Mouse (Mus musculus) erythroblast, embryonic 14.5 days (primary cell): ENCODE results near the gene Kdm6b. TPM values are rescaled to one million over a fixed set of nuclear protein-coding genes. Genes with fewer than 3 reads are reported as not detected.
A peak's percentile ranks its signal among the peaks of the same experiment; 100 is the strongest.

Source experiments
- H3K27me3 ChIP-seq: 2 replicates; pipeline ENCODE4 v1.6.1; 2012; ENCODE audit warnings: inconsistent platforms; ENCODE audit not compliant: control insufficient read depth
- H3K36me3 ChIP-seq: 2 replicates; pipeline ENCODE4 v1.6.1; 2012; ENCODE audit warnings: mild to moderate bottlenecking, inconsistent platforms; ENCODE audit not compliant: control insufficient read depth
- H3K4me1 ChIP-seq: 2 replicates; pipeline ENCODE4 v1.6.1; 2012; ENCODE audit warnings: inconsistent platforms; ENCODE audit not compliant: control insufficient read depth
- H3K4me3 ChIP-seq: replicated peaks from 2 replicates; pipeline ENCODE3; 2012; ENCODE audit warnings: moderate library complexity, mild to moderate bottlenecking, inconsistent platforms
- H3K9me3 ChIP-seq: 2 replicates; pipeline ENCODE4 v1.6.1; 2012; ENCODE audit warnings: low read length, inconsistent platforms, mixed read lengths; ENCODE audit not compliant: control insufficient read depth
- GATA1 ChIP-seq: IDR thresholded peaks from 2 replicates; pipeline ENCODE4 v1.6.1; 2012; ENCODE audit warnings: low read length, inconsistent platforms, mixed read lengths
- TAL1 ChIP-seq: IDR thresholded peaks from 3 replicates; pipeline ENCODE4 v1.6.1; 2012; ENCODE audit warnings: low read length, inconsistent platforms, mixed read lengths
- polyA plus RNA-seq: library from polyadenylated mRNA; stranded (reverse); fragments of >175 nt; gene quantifications from 2 replicates; pipeline ENCODE4 v1.2.3, GENCODE M21; 2012

The Kdm6b gene
- polyA plus RNA-seq, 1 experiment, result 0.65 TPM

GRCm38 (mm10) chr11:69421131-69421977, 7.9 kb upstream of the Kdm6b start:
- TF ChIP-seq TAL1 (no peak), GATA1 (no peak)
- H3K27me3 ChIP-seq, result peaks cover 65% of the 10 kb centered on the region
- no peaks in the 10 kb centered on the region for H3K36me3 ChIP-seq
- H3K4me3 ChIP-seq, result no peak overlapping the region
- peaks cover 59% of the 10 kb centered on the region for H3K4me1 ChIP-seq
- H3K9me3 ChIP-seq, result no peaks in the 10 kb centered on the region

- Histone ChIP-seq H3K4me3 (peak overlapping the region; percentile 59), H3K9me3 (no peaks in the 10 kb centered on the region), H3K4me1 (peaks cover 55% of the 10 kb centered on the region), H3K36me3 (no peaks in the 10 kb centered on the region), H3K27me3 (peaks cover 69% of the 10 kb centered on the region)
- TF ChIP-seq GATA1 (no peak), TAL1 (no peak)
These were observed 7.1 kb upstream of the Kdm6b start for GRCm38 (mm10) chr11:69420554-69421000.

GRCm38 (mm10) chr11:69419813-69420553, 6.5 kb upstream of the Kdm6b start:
- Histone ChIP-seq H3K36me3 (no peaks in the 10 kb centered on the region), H3K9me3 (no peaks in the 10 kb centered on the region), H3K4me3 (peak overlapping the region; percentile 59), H3K27me3 (peaks cover 72% of the 10 kb centered on the region), H3K4me1 (peaks cover 59% of the 10 kb centered on the region)
- TF ChIP-seq TAL1, result no peak
- no peak for TF ChIP-seq GATA1

- Histone ChIP-seq H3K36me3 (no peaks in the 10 kb centered on the region), H3K27me3 (peaks cover 72% of the 10 kb centered on the region)
These were observed 6.0 kb upstream of the Kdm6b start for GRCm38 (mm10) chr11:69419443-69419812.

GRCm38 (mm10) chr11:69418481-69419442, 5.3 kb upstream of the Kdm6b start:
- Histone ChIP-seq H3K4me1 (peaks cover 65% of the 10 kb centered on the region), H3K36me3 (no peaks in the 10 kb centered on the region), H3K9me3 (no peaks in the 10 kb centered on the region), H3K27me3 (peaks cover 72% of the 10 kb centered on the region), H3K4me3 (peak overlapping the region; percentile 59)
- TF ChIP-seq GATA1 (no peak), TAL1 (no peak)

More at GRCm38 (mm10) chr11:69419443-69419812, 6.0 kb upstream of the Kdm6b start:
- H3K9me3 ChIP-seq, result no peaks in the 10 kb centered on the region
- H3K4me1 ChIP-seq, result peaks cover 61% of the 10 kb centered on the region
- TF ChIP-seq GATA1, result no peak
- TF ChIP-seq TAL1, result no peak
- peak overlapping the region; percentile 59 for H3K4me3 ChIP-seq

- TF ChIP-seq GATA1, result no peak
- TF ChIP-seq TAL1, result no peak
- Histone ChIP-seq H3K27me3 (peaks cover 69% of the 10 kb centered on the region), H3K9me3 (no peaks in the 10 kb centered on the region)
These were observed 4.2 kb upstream of the Kdm6b start for GRCm38 (mm10) chr11:69417449-69418384.

GRCm38 (mm10) chr11:69416921-69417448, 3.5 kb upstream of the Kdm6b start:
- Histone ChIP-seq H3K4me1 (peaks cover 81% of the 10 kb centered on the region), H3K4me3 (peak overlapping the region; percentile 7), H3K36me3 (no peaks in the 10 kb centered on the region; the same call in 1 of the 2 replicates), H3K9me3 (no peaks in the 10 kb centered on the region), H3K27me3 (peaks cover 62% of the 10 kb centered on the region)
- no peak for TF ChIP-seq GATA1
- no peak for TF ChIP-seq TAL1

More at GRCm38 (mm10) chr11:69417449-69418384, 4.2 kb upstream of the Kdm6b start:
- Histone ChIP-seq H3K36me3 (no peaks in the 10 kb centered on the region; the same call in 1 of the 2 replicates), H3K4me3 (peak overlapping the region; percentile 59), H3K4me1 (peaks cover 75% of the 10 kb centered on the region)

GRCm38 (mm10) chr11:69416509-69416908, 3.0 kb upstream of the Kdm6b start:
- Histone ChIP-seq H3K36me3 (no peaks in the 10 kb centered on the region; the same call in 1 of the 2 replicates), H3K4me1 (peaks cover 84% of the 10 kb centered on the region), H3K4me3 (peak overlapping the region; percentile 24), H3K27me3 (peaks cover 57% of the 10 kb centered on the region), H3K9me3 (no peaks in the 10 kb centered on the region)
- TF ChIP-seq TAL1 (no peak), GATA1 (no peak)
